Mouse (Mus musculus): ENCODE results near the gene Zfp873. TPM values are rescaled to one million over a fixed set of nuclear protein-coding genes. Genes with fewer than 3 reads are reported as not detected.
A peak's percentile ranks its signal among the peaks of the same experiment; 100 is the strongest.
"Not testable (repeated sequence)": the region's sequence is repeated elsewhere in the genome, so short reads cannot be mapped to it uniquely, and the experiment has no call there.

The Zfp873 gene
- total RNA-seq (2014; fragmentation: Nextera tagmentation) = 10.7 and 10.9 TPM in 2 replicates
- 10.3 and 12.8 TPM in 2 replicates for total RNA-seq (2017)
- 0.40 and 0.52 TPM in 2 replicates for polyA plus RNA-seq (2012)

DNA sequence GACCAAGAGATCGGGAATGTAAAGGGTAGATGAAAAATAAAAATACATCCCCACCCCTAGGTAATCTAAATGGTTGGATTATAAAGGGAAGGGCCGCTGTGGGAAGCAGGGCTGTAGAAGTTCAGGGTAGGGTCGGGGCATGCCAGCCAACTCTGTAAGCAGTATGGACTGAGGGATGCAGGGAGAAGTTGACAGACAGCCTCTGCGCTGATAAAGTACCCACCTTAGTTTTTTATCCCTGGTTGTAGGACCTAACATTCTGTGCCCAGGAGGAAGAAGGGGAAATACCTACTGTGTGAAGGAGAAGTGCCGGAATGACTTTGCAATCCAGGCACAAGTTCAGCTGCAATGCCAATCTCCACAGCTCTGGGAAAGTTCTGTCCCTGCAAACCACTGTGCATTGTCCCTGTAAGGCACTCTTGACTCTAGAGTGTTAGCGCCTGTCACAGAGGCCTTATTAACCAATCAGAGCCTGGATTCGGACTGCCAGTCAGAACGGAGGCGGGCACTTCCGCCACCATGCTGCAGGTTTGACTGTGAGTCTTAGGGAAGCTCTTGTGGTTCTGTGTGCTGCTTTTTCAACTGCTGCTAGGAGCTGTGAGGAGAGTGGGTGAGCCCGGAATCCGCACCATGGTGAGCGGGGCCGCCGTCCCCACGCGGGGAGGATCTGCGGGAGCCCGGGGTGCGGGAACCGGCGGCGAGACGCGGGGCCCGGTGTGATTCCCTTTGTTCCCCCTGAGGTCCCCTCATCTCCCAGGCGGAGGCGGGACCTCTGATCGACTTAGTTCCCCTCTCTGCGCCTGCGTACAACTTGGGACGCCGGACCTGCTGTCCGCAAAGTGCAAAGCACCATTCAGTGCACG lies at the start of gene Zfp873:
Zfp873 (plus strand) TSS at position 527 of the 863 bp plus-strand sequence.
- Histone ChIP-seq H3K4me3 (ENCODE audit: low read depth, low read length) (peak within 1 kb of the TSS; percentile 77), H3K4me1 (ENCODE audit: insufficient read depth, low read depth, low read length) (peaks cover 12% of the 10 kb centered on the region), H3K27me3 (ENCODE audit: insufficient read depth, low read length) (no peaks in the 10 kb centered on the region), H3K9me3 (replicated peaks) (peaks cover 33% of the 10 kb centered on the region), H3K36me3 (replicated peaks) (peaks cover 18% of the 10 kb centered on the region)
- no peak for TF ChIP-seq GATA2 (IDR thresholded peaks at IDR 0.05; ENCODE audit: borderline replicate concordance, low read depth, low read length)
- no peak for TF ChIP-seq POLR2AphosphoS5 (IDR thresholded peaks at IDR 0.05; ENCODE audit: insufficient replicate concordance, low read depth, low read length)
- peak; percentile 98 for ATAC-seq (ENCODE audit: extremely low read depth, insufficient number of reproducible peaks, low FRiP score, poor library complexity, severe bottlenecking)
- DNase-seq (ENCODE audit: low spot score) = peak; percentile 89

- peaks cover 18% of the 10 kb centered on the region for H3K9me3 ChIP-seq (replicated peaks)
- H3K4me3 ChIP-seq (ENCODE audit: low read depth, low read length); DNase-seq (ENCODE audit: low spot score); ATAC-seq (ENCODE audit: extremely low read depth, insufficient number of reproducible peaks, low FRiP score, poor library complexity, severe bottlenecking); H3K36me3 ChIP-seq (replicated peaks); H3K27me3 ChIP-seq (ENCODE audit: insufficient read depth, low read length); H3K4me1 ChIP-seq (ENCODE audit: insufficient read depth, low read depth, low read length): not testable (repeated sequence)
These were observed 44.7 kb upstream of the Zfp873 start for GRCm38 (mm10) chr10:82003209-82003608.

DNA sequence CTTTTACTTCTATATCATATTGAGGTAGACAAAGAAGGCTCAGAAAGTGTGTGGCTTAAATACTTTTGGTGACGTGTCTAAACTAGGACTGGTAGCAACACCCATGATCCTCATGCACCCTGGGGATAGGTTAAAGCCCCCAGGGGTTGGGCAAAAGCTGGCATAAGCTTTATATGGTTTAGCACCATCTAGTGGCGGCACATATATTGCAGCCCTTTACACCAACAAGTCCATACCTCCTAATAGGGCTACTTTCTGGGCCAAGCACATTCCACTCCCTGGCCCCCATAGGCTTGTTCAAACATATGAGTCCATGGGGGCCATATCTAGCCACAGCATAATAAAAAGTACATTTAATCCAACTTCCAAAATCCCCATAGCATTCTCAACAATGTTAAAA lies 43.1 kb upstream of the Zfp873 start:
- ATAC-seq (ENCODE audit: extremely low read depth, insufficient number of reproducible peaks, low FRiP score, poor library complexity, severe bottlenecking); DNase-seq (ENCODE audit: low spot score): not testable (repeated sequence)

DNA sequence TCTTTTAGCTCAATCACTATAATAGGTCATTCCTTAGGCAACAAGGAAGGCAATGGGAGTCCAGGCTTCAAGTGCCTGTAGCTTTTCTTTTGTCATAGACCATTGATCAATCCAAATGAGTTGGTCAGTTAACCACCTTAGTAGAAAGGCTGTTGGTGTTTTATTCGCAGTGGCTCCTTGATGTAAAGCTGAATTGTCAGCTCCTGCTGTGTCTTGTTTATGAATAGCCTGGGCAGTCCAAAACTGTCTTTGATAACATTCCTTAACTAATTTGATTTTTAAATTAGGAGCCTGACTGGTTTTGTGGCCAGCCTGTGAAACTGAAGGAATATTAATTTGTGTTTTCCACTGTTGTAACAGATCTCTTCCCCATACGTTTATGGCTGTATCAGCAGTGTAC lies 5.7 kb upstream of the Zfp873 start:
- TF ChIP-seq TAL1 (conservative IDR thresholded peaks at IDR 0.05; ENCODE audit: low read depth, low read length) (no peak), CTCF (IDR thresholded peaks at IDR 0.05; ENCODE audit: low read depth, low read length) (no peak), GATA1 (IDR thresholded peaks at IDR 0.05; ENCODE audit: borderline replicate concordance, low read length) (no peak), POLR2AphosphoS5 (IDR thresholded peaks at IDR 0.05; ENCODE audit: insufficient replicate concordance, low read depth, low read length) (no peak), GATA2 (IDR thresholded peaks at IDR 0.05; ENCODE audit: borderline replicate concordance, low read depth, low read length) (no peak)
- no peak for ATAC-seq (ENCODE audit: extremely low read depth, insufficient number of reproducible peaks, low FRiP score, poor library complexity, severe bottlenecking)
- no peak for DNase-seq (ENCODE audit: low spot score)

More for the DNA sequence above, 43.1 kb upstream of the Zfp873 start:
- not testable (repeated sequence) for H3K4me1 ChIP-seq (ENCODE audit: insufficient read depth, low read depth, low read length); H3K27me3 ChIP-seq (ENCODE audit: insufficient read depth, low read length); H3K4me3 ChIP-seq (ENCODE audit: low read depth, low read length)
- peak; percentile 21; the same call in 1 of the 2 replicates for TF ChIP-seq CTCF (IDR thresholded peaks at IDR 0.05; ENCODE audit: low read depth, low read length)
- peaks cover 31% of the 10 kb centered on the region for H3K9me3 ChIP-seq (replicated peaks)
- peaks cover 14% of the 10 kb centered on the region for H3K36me3 ChIP-seq (replicated peaks)

GRCm38 (mm10) chr10:82046603-82047002 lies 1.3 kb upstream of the Zfp873 start:
- Histone ChIP-seq H3K4me1 (ENCODE audit: insufficient read depth, low read depth, low read length) (peaks cover 12% of the 10 kb centered on the region), H3K4me3 (ENCODE audit: low read depth, low read length) (no peak overlapping the region), H3K27me3 (ENCODE audit: insufficient read depth, low read length) (no peaks in the 10 kb centered on the region), H3K36me3 (replicated peaks) (peaks cover 6% of the 10 kb centered on the region), H3K9me3 (replicated peaks) (peaks cover 21% of the 10 kb centered on the region)
- TF ChIP-seq CTCF (IDR thresholded peaks at IDR 0.05; ENCODE audit: low read depth, low read length) (no peak), GATA1 (IDR thresholded peaks at IDR 0.05; ENCODE audit: borderline replicate concordance, low read length) (no peak), GATA2 (IDR thresholded peaks at IDR 0.05; ENCODE audit: borderline replicate concordance, low read depth, low read length) (no peak), POLR2AphosphoS5 (IDR thresholded peaks at IDR 0.05; ENCODE audit: insufficient replicate concordance, low read depth, low read length) (no peak), TAL1 (conservative IDR thresholded peaks at IDR 0.05; ENCODE audit: low read depth, low read length) (no peak)
- ATAC-seq (ENCODE audit: extremely low read depth, insufficient number of reproducible peaks, low FRiP score, poor library complexity, severe bottlenecking) (no peak), DNase-seq (ENCODE audit: low spot score) (no peak)

More for the DNA sequence above, 5.7 kb upstream of the Zfp873 start:
- peaks cover 4% of the 10 kb centered on the region for H3K9me3 ChIP-seq (replicated peaks)
- no peaks in the 10 kb centered on the region for H3K36me3 ChIP-seq (replicated peaks)
- H3K4me3 ChIP-seq (ENCODE audit: low read depth, low read length) = no peak overlapping the region
- H3K4me1 ChIP-seq (ENCODE audit: insufficient read depth, low read depth, low read length) = peaks cover 2% of the 10 kb centered on the region
- H3K27me3 ChIP-seq (ENCODE audit: insufficient read depth, low read length) = no peaks in the 10 kb centered on the region

GRCm38 (mm10) chr10:82048460-82048804 lies 509 bp downstream of the Zfp873 start:
- H3K9me3 ChIP-seq (replicated peaks) = peaks cover 36% of the 10 kb centered on the region
- H3K4me3 ChIP-seq (ENCODE audit: low read depth, low read length) = peak overlapping the region; percentile 77
- peaks cover 21% of the 10 kb centered on the region for H3K36me3 ChIP-seq (replicated peaks)
- not testable (repeated sequence) for ATAC-seq (ENCODE audit: extremely low read depth, insufficient number of reproducible peaks, low FRiP score, poor library complexity, severe bottlenecking); DNase-seq (ENCODE audit: low spot score); H3K27me3 ChIP-seq (ENCODE audit: insufficient read depth, low read length)
- peaks cover 12% of the 10 kb centered on the region for H3K4me1 ChIP-seq (ENCODE audit: insufficient read depth, low read depth, low read length)

GRCm38 (mm10) chr10:82082728-82083621 lies 35.1 kb downstream of the Zfp873 start, which contains the start of gene BC024063:
Gene BC024063 (plus strand): TSS chr10:82083353.
- H3K4me3 ChIP-seq (ENCODE audit: low read depth, low read length) = peak within 1 kb of the TSS; percentile 75
- peak; percentile 99 for ATAC-seq (ENCODE audit: extremely low read depth, insufficient number of reproducible peaks, low FRiP score, poor library complexity, severe bottlenecking)

DNA sequence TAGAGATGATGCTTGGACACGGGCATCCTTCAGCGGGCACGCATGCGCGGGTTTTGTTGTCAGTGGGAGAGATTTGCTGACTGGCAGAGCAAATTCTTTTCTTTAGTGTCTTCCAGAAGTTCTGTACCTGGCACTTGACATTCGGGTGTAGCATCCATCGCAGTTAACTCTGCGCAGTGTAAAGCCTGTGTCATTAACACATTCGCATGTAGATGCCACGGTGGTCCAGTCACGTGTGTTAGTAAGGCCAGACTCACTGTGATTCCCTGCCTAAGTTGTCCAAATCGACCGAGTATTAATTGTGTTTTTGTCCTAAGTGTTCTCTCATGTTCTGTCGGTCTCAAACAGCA lies 35.7 kb downstream of the Zfp873 start:
- H3K4me1 ChIP-seq (ENCODE audit: insufficient read depth, low read depth, low read length); DNase-seq (ENCODE audit: low spot score); H3K9me3 ChIP-seq (replicated peaks); H3K36me3 ChIP-seq (replicated peaks); H3K27me3 ChIP-seq (ENCODE audit: insufficient read depth, low read length); ATAC-seq (ENCODE audit: extremely low read depth, insufficient number of reproducible peaks, low FRiP score, poor library complexity, severe bottlenecking): not testable (repeated sequence)
- peak overlapping the region; percentile 75 for H3K4me3 ChIP-seq (ENCODE audit: low read depth, low read length)

More at GRCm38 (mm10) chr10:82082728-82083621, 35.1 kb downstream of the Zfp873 start, which contains the start of gene BC024063:
- H3K9me3 ChIP-seq (replicated peaks); H3K4me1 ChIP-seq (ENCODE audit: insufficient read depth, low read depth, low read length); H3K36me3 ChIP-seq (replicated peaks); H3K27me3 ChIP-seq (ENCODE audit: insufficient read depth, low read length): not testable (repeated sequence)
- peak; percentile 76 for DNase-seq (ENCODE audit: low spot score)

Measured in G1E (cell line).